Mouse (Mus musculus): ENCODE results near the gene Gm49395. TPM values are rescaled to one million over a fixed set of nuclear protein-coding genes. Genes with fewer than 3 reads are reported as not detected.
A peak's percentile ranks its signal among the peaks of the same experiment; 100 is the strongest.

The Gm49395 gene
- 1 to 10 TPM; 2.0 to 3.2 (median 2.3) TPM for total RNA-seq (2022)

DNA sequence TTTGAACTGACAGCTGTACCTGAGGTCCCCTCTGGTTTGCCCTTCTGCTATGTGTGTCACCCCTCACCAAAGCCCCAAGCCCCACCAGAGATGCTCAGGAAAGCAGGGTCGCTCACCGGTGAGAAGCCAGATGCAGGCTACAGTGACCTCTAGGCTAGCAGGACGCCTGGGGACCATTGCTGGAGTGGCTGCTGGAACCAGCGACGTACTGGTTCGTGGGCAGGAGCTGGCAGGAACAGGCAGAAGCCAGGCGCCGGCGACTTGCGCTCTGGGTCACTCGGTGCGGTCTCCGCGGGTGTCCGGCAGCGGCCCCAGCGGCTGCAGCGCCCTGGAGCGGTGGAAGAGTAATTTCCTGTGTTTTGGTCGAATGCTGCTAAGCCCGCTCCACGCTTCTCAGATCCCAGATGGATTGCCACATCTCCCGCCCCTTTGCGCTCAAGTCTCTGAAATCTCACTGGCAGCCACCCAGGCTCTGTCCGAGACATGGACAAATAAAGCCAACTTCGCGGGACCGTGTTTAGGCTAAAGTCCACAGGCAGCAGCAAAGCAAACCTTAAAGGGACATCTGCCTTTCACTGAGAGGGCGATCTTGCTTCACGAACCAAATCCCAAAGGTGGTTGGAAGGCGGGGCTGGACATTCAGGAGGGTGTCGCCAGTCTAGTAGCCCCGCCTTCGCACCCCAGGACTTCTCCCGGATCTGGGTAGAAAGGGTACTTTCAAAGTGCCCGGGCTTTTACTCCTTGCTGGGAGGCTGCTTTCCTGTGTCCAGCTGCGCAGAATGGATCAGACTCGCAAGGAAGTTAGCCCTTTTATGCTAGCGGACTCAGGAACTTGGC, at the start of gene Gm49395, which contains the start of gene Itga1:
TSS of gene Gm49395 (minus strand) at position 567 of the 837 bp plus-strand sequence.
TSS of gene Itga1 (minus strand) at position 610 of the 837 bp plus-strand sequence.
- DNase-seq (ENCODE audit: low spot score in 2 of 2) = peak; percentile 58 to 67

- no peak for DNase-seq (ENCODE audit: low spot score in 2 of 2)
Measured at GRCm38 (mm10) chr13:115150602-115151001, 48.9 kb upstream of the Gm49395 start.

DNA sequence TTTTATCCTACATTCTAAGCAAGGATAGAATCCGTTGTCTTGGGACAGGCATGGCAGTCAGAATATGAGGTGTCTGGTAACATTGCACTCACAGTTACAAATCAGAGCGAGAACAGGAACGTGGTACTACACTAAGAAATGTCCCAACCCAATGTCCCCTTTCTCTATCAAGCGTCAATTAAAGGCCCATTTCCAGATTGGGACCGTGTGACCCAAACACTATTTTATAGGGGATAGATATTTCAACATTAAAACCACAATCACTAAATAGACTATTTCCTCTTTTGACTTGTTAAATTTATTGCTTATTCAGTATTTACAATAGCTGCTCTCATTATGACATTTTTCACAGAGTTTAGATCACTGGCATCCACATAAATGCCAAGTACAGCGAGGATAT, 48.1 kb upstream of the Gm49395 start:
- no peak for DNase-seq (ENCODE audit: low spot score in 2 of 2)

DNA sequence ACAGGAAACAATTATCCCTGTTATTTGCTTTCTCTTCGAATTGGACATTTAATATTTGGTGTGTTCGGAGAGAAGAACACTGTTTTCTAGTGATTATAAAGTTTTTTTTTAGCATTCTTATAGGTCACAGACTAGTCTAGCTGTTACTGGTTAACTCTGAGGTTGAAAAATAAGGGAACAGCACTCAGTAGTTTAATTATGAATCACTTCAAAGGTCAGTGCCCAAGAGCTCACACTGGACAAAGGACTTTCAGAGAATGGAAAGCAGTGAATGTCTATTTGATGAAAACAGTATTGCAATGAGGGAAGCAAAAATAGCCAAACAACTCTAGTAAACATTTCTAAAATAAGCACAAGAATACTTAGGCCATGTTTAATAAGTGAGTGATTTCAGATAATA, 41.9 kb upstream of the Gm49395 start:
- DNase-seq (ENCODE audit: low spot score in 2 of 2) = no peak

DNA sequence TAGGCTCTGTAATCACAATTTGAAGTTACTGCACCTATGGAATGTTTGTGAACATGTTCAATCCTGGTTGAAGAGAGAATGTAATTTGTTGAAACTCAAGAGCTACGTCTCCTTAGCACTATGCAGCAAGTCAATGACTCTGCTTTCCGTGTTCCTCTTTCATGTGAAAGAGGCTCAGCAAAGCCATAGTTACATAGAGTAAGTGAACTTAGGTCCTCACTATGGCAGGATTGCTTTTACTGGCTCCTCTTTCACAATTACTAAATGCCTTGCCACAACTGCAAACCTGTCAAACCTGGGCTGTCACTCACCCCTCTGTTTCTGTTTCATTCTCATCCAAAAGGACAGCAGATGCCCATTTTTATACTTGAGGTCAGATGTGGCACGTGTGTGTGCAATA, 40.3 kb upstream of the Gm49395 start:
- no peak for DNase-seq (ENCODE audit: low spot score in 2 of 2)

DNA sequence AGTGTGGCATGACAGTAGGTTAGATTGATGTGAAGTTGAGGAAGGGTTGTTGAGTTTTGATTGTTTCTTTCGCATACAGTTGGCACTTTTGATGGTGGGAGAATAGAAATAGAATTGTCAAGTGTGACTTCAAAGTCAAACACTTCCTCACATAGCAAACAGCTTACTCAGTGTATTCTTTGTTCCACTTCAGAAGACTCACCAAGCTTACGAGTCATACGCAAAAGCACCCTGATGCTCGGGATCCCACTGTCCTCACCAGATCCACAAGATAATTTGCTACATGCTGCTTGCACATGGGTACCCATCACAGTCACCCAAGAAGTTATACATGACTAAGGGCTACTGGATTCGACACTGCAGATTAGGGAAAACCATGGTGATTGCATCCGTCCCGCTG, 36.8 kb upstream of the Gm49395 start:
- DNase-seq (ENCODE audit: low spot score in 2 of 2) = no peak

- no peak for DNase-seq (ENCODE audit: low spot score in 2 of 2)
Measured at GRCm38 (mm10) chr13:115136761-115137160, 35.0 kb upstream of the Gm49395 start.

GRCm38 (mm10) chr13:115132435-115132834, 30.7 kb upstream of the Gm49395 start:
- DNase-seq (ENCODE audit: low spot score in 2 of 2) = no peak

- DNase-seq (ENCODE audit: low spot score in 2 of 2) = no peak
Measured at GRCm38 (mm10) chr13:115131381-115131780, 29.7 kb upstream of the Gm49395 start.

GRCm38 (mm10) chr13:115130035-115130434, 28.3 kb upstream of the Gm49395 start:
- DNase-seq (ENCODE audit: low spot score in 2 of 2) = no peak

DNA sequence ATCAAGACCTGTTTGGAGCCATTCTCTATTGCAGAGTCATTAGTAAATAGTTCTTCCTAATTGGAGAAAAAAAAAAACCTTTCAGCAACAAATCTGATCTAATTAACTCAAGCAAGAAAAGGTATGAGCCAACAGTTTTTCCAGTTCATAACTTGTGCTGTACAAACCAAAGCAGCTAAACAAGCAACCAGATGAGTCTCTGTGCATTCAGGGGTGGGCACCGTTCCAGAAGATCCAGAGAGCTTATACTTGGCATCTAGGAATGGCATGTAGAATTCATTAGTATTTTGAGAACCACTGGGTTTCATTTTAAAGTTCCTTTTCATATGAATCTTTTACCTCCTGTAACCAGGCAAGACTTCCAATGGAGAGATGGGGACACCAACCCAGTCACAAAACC, 26.1 kb upstream of the Gm49395 start:
- no peak for DNase-seq (ENCODE audit: low spot score in 2 of 2)

DNA sequence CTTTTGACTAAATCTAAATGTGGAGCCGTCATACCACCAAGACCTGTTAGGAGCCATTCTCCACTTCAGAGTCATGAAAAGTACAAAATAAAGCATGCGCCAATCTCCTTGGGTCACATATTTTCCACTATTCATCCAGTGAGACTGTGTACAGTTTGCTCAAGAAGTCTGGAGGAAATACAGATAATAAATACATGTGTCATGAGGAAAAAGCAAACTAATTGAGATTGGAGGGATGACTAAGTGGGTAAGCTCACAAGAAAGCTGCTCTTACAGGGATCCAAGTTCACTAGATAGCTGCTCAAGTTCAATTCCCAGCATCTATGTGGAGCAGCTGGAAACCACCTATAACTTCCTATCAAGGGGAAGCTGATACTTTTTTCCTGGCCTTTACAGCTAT, 24.8 kb upstream of the Gm49395 start:
- no peak for DNase-seq (ENCODE audit: low spot score in 2 of 2)

- no peak for DNase-seq (ENCODE audit: low spot score in 2 of 2)
Measured at GRCm38 (mm10) chr13:115125130-115125529, 23.4 kb upstream of the Gm49395 start.

DNA sequence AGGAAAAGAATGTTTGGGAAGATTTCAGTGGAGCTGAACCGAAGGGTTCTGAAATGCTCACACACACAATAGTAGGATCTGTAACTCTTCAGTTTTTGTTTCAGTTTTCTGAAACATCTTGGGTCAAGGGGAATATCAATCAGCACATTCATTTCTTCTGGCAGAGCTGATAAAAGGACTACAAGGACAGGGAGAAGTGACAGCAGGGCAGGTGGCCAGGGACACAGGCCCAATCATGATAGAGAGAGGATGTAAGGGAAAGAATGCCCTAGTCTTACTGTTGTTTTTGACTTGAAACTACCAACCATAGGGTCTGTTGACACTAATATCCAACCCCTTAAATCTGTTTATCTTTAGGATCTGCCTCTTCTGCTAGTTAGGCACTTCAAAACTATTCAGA, 22.8 kb upstream of the Gm49395 start:
- DNase-seq (ENCODE audit: low spot score in 2 of 2) = no peak

DNA sequence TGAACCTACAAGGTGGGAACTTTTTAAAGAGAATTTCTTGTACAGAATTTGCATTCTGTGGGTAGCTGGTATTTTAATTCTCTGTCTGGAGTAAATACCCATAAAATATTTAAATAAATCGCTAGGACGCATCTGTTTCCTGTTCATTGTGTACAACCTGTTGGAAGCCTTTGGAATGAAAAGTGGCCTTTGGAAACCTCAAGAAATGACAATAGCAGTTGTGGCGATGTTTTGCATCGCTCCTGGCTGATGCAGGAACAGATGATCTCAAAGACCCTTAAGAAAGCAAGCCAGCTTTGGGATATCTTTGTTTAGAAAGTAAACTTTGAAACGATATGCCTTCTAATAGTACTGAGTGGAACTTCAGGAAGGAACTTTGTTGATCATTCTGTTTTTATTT, 17.0 kb upstream of the Gm49395 start:
- DNase-seq (ENCODE audit: low spot score in 2 of 2) = no peak

GRCm38 (mm10) chr13:115118195-115118594, 16.5 kb upstream of the Gm49395 start:
- no peak for DNase-seq (ENCODE audit: low spot score in 2 of 2)

- no peak for DNase-seq (ENCODE audit: low spot score in 2 of 2)
Measured at GRCm38 (mm10) chr13:115116930-115117621, 15.4 kb upstream of the Gm49395 start.

DNA sequence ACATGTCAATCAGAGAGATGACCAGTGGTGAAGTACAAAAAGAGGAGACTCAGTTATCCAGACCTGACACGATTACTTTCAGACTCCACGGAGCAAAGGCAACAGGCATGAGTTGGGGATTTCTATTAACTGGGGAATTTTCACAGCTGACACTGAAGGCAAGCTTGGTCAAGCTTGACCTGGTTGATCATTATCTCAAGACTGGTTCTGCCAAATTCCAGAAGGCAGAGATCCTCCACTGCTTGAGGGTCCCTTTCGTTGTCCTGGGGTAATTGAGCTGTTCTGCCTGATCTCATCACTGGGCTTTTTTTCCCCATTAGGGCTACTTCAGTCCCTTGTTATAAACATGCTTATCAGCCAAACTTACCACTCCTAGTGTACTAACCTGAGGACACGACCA, 7.9 kb upstream of the Gm49395 start:
- DNase-seq (ENCODE audit: low spot score in 2 of 2) = no peak

DNA sequence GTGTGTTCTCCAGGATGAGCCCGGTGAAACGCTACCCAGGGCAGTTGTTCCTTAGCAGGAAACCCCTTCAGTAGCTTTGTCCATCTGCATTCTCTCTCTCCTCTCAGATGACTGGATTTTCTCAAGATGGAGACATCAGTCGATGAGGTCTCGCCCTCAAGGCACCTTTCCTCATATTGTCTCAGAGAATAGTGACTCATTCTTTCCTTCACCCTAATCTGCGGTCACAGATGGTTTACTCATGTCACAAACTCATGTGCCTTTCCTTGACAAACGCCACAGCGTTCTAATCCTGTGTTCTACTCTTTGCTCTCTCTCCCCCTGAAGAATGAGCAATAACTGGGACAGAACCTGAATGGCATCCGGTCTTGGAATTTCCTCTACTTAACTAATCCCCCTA, 5.7 kb upstream of the Gm49395 start:
- DNase-seq (ENCODE audit: low spot score in 2 of 2) = no peak

GRCm38 (mm10) chr13:115106183-115106582, 4.5 kb upstream of the Gm49395 start:
- no peak for DNase-seq (ENCODE audit: low spot score in 2 of 2)

DNA sequence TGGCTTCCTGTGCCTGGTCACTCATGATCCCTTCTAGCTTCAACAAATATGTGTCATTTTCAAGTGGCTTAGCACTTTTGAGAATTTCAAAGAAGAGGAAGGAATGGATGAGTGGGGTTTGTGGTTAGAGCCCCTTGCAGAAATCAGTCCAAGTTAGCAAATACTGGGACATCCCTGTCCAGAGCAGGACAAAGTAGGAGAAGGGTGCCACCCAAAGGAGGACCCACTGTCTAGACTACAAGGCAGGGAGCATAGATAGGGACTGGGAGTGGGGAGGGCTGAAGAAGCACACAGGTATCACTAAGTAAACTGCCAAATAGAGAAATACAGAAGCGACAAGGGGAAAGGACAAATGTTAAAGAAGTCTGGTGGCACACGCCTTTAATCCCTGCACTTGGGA, 1.0 kb upstream of the Gm49395 start:
- no peak for DNase-seq (ENCODE audit: low spot score in 2 of 2)

DNA sequence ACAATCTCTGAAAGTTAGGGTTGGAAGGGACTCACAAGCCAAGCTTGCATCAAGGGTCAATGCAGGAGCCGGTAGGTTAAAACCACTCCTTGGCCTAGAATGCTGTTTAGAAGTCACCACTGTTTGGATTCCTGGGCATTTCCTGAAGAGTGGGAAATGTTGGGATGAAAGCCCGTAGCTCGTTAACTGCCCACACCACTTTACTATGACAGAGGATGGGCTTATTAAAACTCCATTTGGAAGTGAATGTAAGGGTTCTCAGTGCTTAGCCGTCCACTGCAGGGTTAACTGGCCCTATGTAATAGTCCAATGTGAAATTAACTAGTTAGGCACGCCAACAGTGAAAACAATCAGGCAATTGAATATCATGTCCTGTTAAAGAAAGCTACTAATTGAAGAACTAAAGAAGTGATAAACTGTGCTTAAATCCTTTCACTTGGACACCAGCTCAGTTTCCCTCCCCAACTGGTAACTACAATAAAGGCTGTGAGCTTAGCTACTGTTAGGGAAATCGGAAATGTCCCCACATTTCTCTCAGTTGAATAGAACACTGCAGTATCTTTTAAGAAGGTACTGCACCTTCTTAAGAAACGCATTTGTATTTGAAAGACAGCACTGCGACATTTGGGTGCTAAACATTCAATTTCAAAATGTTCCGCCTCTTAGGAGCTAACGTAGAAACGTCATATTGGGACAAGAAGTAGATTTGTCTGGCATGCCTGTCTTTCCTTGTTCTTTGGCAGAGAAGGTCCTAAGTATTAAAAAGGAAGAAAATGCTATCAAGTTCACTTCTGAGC, 1.1 kb downstream of the Gm49395 start:
- DNase-seq (ENCODE audit: low spot score in 2 of 2) = no peak

Data from gastrocnemius, adult 8-10 months (tissue).